Mouse (Mus musculus) urinary bladder, postnatal 10 days (tissue): ENCODE measurements around the gene Notch2.

Experiments used
- DNase-seq: peaks from one replicate; pipeline ENCODE4 v3.0.0; 2022; ENCODE audit warnings: low spot score

Gene Notch2

GRCm38 (mm10) chr3:98013401-98014281, at the start of gene Notch2:
TSS of gene Notch2 (plus strand) at chr3:98013527.
- peak; percentile 86 for DNase-seq

GRCm38 (mm10) chr3:97964878-97965353, 48.4 kb upstream of the Notch2 start:
- no peak for DNase-seq

- DNase-seq = no peak
These were observed 45.7 kb upstream of the Notch2 start for GRCm38 (mm10) chr3:97967627-97968026.

- no peak for DNase-seq
These were observed 45.1 kb upstream of the Notch2 start for GRCm38 (mm10) chr3:97968191-97968590.

- no peak for DNase-seq
These were observed 44.3 kb upstream of the Notch2 start for GRCm38 (mm10) chr3:97969019-97969418.

GRCm38 (mm10) chr3:97971117-97971516, 42.2 kb upstream of the Notch2 start:
- DNase-seq = no peak

GRCm38 (mm10) chr3:97972200-97972599, 41.1 kb upstream of the Notch2 start:
- DNase-seq = no peak

GRCm38 (mm10) chr3:97972707-97973106, 40.6 kb upstream of the Notch2 start:
- DNase-seq = no peak

- DNase-seq = no peak
These were observed 40.0 kb upstream of the Notch2 start for GRCm38 (mm10) chr3:97973306-97973705.

GRCm38 (mm10) chr3:97974197-97974770, 39.0 kb upstream of the Notch2 start:
- DNase-seq = no peak

GRCm38 (mm10) chr3:97976706-97977105, 36.6 kb upstream of the Notch2 start:
- no peak for DNase-seq

GRCm38 (mm10) chr3:97978710-97979109, 34.6 kb upstream of the Notch2 start:
- DNase-seq = no peak

GRCm38 (mm10) chr3:97980683-97981327, 32.5 kb upstream of the Notch2 start:
- DNase-seq = no peak

GRCm38 (mm10) chr3:97981376-97981906, 31.9 kb upstream of the Notch2 start:
- no peak for DNase-seq

GRCm38 (mm10) chr3:97984870-97985506, 28.3 kb upstream of the Notch2 start:
- no peak for DNase-seq

GRCm38 (mm10) chr3:97985691-97986090, 27.6 kb upstream of the Notch2 start:
- DNase-seq = no peak

- no peak for DNase-seq
These were observed 26.2 kb upstream of the Notch2 start for GRCm38 (mm10) chr3:97987153-97987552.

- no peak for DNase-seq
These were observed 24.6 kb upstream of the Notch2 start for GRCm38 (mm10) chr3:97988756-97989155.

GRCm38 (mm10) chr3:97990576-97990975, 22.8 kb upstream of the Notch2 start:
- DNase-seq = no peak

- DNase-seq = no peak
These were observed 21.0 kb upstream of the Notch2 start for GRCm38 (mm10) chr3:97992289-97992688.

- no peak for DNase-seq
These were observed 20.1 kb upstream of the Notch2 start for GRCm38 (mm10) chr3:97993196-97993595.

GRCm38 (mm10) chr3:97993920-97994545, 19.3 kb upstream of the Notch2 start:
- no peak for DNase-seq
